Mouse (Mus musculus) erythroid progenitor cell, adult 5-6 weeks (primary cell): ENCODE data around the gene Ikzf5. TPM values are rescaled to one million over a fixed set of nuclear protein-coding genes. Genes with fewer than 3 reads are reported as not detected.

ENCODE experiments used
- ATAC-seq: replicated peaks from 2 replicates; pipeline ENCODE4 v1.8.0; 2016; ENCODE audit warnings: moderate number of reproducible peaks, mild to moderate bottlenecking, moderate TSS enrichment, inconsistent platforms; ENCODE audit not compliant: poor library complexity, low FRiP score, severe bottlenecking
- total RNA-seq, 2 experiments: library from RNA; stranded (forward) in 1 of 2; stranded (reverse) in 1 of 2; fragments of 150-400 nt in 1 of 2; fragments of 186-747, 209-891 nt in 1 of 2; gene quantifications; 2 replicates each; pipeline versions ENCODE4 v1.2.3 to v1.2.4; 2015 to 2017; ENCODE audit warnings: low replicate concordance in 2 of 2

Ikzf5 gene
- total RNA-seq, 2 experiments from 2014 or later, result 46.1 to 72.9 TPM

DNA sequence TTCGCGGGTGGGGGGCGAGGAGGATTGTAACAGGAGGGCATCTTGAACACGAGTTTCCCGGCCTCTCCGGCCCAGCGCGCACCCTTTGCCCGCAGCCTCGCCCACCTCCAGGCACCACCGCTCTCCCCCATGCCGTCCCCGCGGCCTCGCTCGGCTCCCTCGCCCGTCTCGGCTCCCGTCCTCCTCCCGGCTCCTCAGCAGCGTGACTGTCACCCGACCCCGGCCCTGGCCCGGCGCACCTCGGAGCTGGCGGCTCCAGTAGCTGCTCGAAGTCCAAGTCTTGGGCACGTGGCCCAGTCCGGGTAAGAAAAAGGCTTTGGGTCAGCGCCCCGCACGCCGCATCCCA is 48.1 kb downstream of the Ikzf5 start:
- peak; percentile 55 for ATAC-seq

DNA sequence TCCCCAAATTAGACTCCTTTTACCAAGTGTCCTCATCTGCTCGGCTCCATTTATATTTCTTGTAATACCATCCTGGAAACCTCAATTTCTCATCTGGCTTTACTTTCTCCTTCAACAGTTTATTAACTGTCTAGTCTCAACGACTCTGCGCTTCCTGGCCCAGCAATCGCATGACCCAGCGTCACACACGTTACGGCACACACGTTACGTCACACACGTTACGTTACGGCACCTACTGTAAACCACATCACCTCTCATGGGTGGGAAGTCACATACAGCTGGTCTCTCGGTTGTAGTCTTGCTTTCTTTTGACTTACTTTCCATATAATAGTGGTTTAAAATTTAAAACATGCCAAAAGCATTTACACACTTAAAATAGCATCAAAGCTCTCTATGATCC is 54.2 kb downstream of the Ikzf5 start:
- no peak for ATAC-seq

DNA sequence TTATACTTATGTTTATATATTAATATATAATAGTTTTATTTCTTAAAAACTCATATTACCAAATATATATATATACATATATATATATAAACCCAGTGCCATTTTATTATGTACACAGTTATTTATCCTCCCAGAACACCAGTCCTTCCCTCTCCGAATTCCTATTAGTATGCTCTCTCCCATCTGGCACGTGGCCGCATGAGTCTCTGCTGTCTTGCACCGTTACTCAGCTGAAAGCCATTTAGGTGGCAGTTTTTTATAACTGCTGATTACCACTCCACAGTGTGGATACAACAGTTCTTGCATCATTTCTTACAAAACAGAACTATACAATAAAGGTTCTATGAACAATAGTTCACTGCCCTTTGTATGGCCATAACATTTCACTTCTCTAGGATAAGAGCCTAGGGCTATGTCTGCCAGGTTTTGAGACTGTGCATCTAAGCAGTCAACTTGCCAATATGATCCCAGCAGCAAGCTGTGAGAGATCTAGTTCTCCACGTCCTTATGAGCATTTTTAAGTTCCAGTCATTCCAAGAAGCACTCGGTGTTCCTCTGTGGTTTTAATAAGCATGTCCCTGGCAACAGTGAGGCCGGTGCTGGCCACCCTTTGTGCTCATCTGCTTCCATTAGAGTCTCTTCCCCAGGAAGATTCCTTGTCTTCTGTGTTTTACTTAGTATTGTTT is 64.3 kb downstream of the Ikzf5 start:
- ATAC-seq, result no peak

Other genes with a start within 250 kb of the Ikzf5 start
- not detected in 2 replicates for gene 5430419D17Rik, start 236.1 kb downstream of the Ikzf5 start, total RNA-seq (2015; ENCODE audit: low replicate concordance)
- not detected in 2 replicates for gene 5430419D17Rik, start 236.1 kb downstream of the Ikzf5 start, total RNA-seq (2017; ENCODE audit: low replicate concordance)
- gene Cuzd1, start 88.2 kb downstream of the Ikzf5 start, total RNA-seq (2015; ENCODE audit: low replicate concordance), result not detected in 2 replicates
- not detected in 2 replicates for gene Cuzd1, start 88.2 kb downstream of the Ikzf5 start, total RNA-seq (2017; ENCODE audit: low replicate concordance)
- not detected in 2 replicates for gene Fam24b, start 81.0 kb downstream of the Ikzf5 start, total RNA-seq (2015; ENCODE audit: low replicate concordance)
- not detected in 2 replicates for gene Fam24b, start 81.0 kb downstream of the Ikzf5 start, total RNA-seq (2017; ENCODE audit: low replicate concordance)
- gene Fam24a, start 76.7 kb downstream of the Ikzf5 start, total RNA-seq (2015; ENCODE audit: low replicate concordance), result not detected in 2 replicates
- not detected in 2 replicates for gene Fam24a, start 76.7 kb downstream of the Ikzf5 start, total RNA-seq (2017; ENCODE audit: low replicate concordance)
- 4.3 and 9.2 TPM in 2 replicates for gene 2310057M21Rik, start 47.8 kb downstream of the Ikzf5 start, total RNA-seq (2015; ENCODE audit: low replicate concordance)
- 5.6 and 6.0 TPM in 2 replicates for gene 2310057M21Rik, start 47.8 kb downstream of the Ikzf5 start, total RNA-seq (2017; ENCODE audit: low replicate concordance)
- 3.6 and 15.9 TPM in 2 replicates for gene Pstk, start 39.4 kb downstream of the Ikzf5 start, total RNA-seq (2015; ENCODE audit: low replicate concordance)
- 3.3 and 4.5 TPM in 2 replicates for gene Pstk, start 39.4 kb downstream of the Ikzf5 start, total RNA-seq (2017; ENCODE audit: low replicate concordance)
- gene Acadsb, start 80 bp upstream of the Ikzf5 start, total RNA-seq (2015; ENCODE audit: low replicate concordance), result 1.7 and 10.1 TPM in 2 replicates
- 12.9 and 18.9 TPM in 2 replicates for gene Acadsb, start 80 bp upstream of the Ikzf5 start, total RNA-seq (2017; ENCODE audit: low replicate concordance)
- not detected in 2 replicates for gene Hmx3, start 132.3 kb upstream of the Ikzf5 start, total RNA-seq (2015; ENCODE audit: low replicate concordance)
- gene Hmx3, start 132.3 kb upstream of the Ikzf5 start, total RNA-seq (2017; ENCODE audit: low replicate concordance), result not detected in 2 replicates
- gene Hmx2, start 138.3 kb upstream of the Ikzf5 start, total RNA-seq (2015; ENCODE audit: low replicate concordance), result not detected in 2 replicates
- gene Hmx2, start 138.3 kb upstream of the Ikzf5 start, total RNA-seq (2017; ENCODE audit: low replicate concordance), result not detected in 2 replicates
- gene Bub3, start 149.7 kb upstream of the Ikzf5 start, total RNA-seq (2015; ENCODE audit: low replicate concordance), result 177 and 201 TPM in 2 replicates
- gene Bub3, start 149.7 kb upstream of the Ikzf5 start, total RNA-seq (2017; ENCODE audit: low replicate concordance), result 147 and 174 TPM in 2 replicates